Mouse (Mus musculus) kidney, adult 2 months (tissue): ENCODE data around the gene Daam1. TPM values are rescaled to one million over a fixed set of nuclear protein-coding genes. Genes with fewer than 3 reads are reported as not detected.

Source experiments
- DNase-seq: peaks from one replicate; pipeline ENCODE4 v3.0.0; 2021
- H3K27ac ChIP-seq: fragments of 200-500 bp; 2 replicates; pipeline ENCODE4 v1.5.1; 2012; ENCODE audit warnings: low read depth, low read length, control low read depth, inconsistent platforms; ENCODE audit not compliant: insufficient read depth
- H3K27me3 ChIP-seq: fragments of 200-500 bp; replicated peaks from 2 replicates; pipeline ENCODE4 v1.6.1; 2012; ENCODE audit warnings: mild to moderate bottlenecking, moderate library complexity, low read length, inconsistent platforms; ENCODE audit not compliant: control insufficient read depth, insufficient read depth
- H3K36me3 ChIP-seq: fragments of 200-500 bp; 2 replicates; pipeline ENCODE4 v1.6.1; 2012; ENCODE audit warnings: mild to moderate bottlenecking, moderate library complexity, low read length, inconsistent platforms; ENCODE audit not compliant: control insufficient read depth, insufficient read depth
- H3K4me1 ChIP-seq: fragments of 200-500 bp; 2 replicates; pipeline ENCODE4 v1.6.1; 2011; ENCODE audit warnings: low read length; ENCODE audit not compliant: control insufficient read depth, insufficient read depth
- H3K4me3 ChIP-seq: fragments of 200-500 bp; 2 replicates; pipeline ENCODE4 v1.5.1; 2011; ENCODE audit warnings: mild to moderate bottlenecking, low read depth, low read length, control low read depth; ENCODE audit not compliant: insufficient read depth
- CTCF ChIP-seq: fragments of 200-500 bp; conservative IDR thresholded peaks from 2 replicates; pipeline ENCODE4 v1.5.1; 2011; ENCODE audit warnings: low read depth, mild to moderate bottlenecking, control low read depth, low read length, moderate library complexity, mixed read lengths; ENCODE audit not compliant: insufficient read depth, insufficient read length
- POLR2A ChIP-seq: fragments of 200-500 bp; IDR thresholded peaks from one replicate; pipeline ENCODE4 v1.6.1; 2011; ENCODE audit warnings: low read depth, low read length, control low read depth
- WGBS: fragments of 180-500 bp; shearing (Covaris S2); methylation state at CpG from one replicate; pipeline ENCODE4 v1.1.7; 2018; 5-methylcytosine and 5-hydroxymethylcytosine counted together
- polyA plus RNA-seq: library from polyadenylated mRNA; depleted of rRNA; stranded (reverse); fragments of >200 nt; gene quantifications from 2 replicates; pipeline ENCODE4 v1.2.3, GENCODE M21; 2012

Daam1 gene
- polyA plus RNA-seq, 1 experiment: 5.2 TPM

- DNase-seq: no peak
- Histone ChIP-seq H3K4me3 (no peak overlapping the region), H3K27ac (no peak overlapping the region), H3K36me3 (no peaks in the 10 kb centered on the region), H3K27me3 (peaks cover 1% of the 10 kb centered on the region; the same call in 1 of the 2 replicates), H3K4me1 (no peaks in the 10 kb centered on the region)
- no peak for TF ChIP-seq POLR2A
- TF ChIP-seq CTCF: no peak
- WGBS: 52% methylated on average over 7 of the region's 7 CpGs
Observed at GRCm38 (mm10) chr12:71813761-71814160, 17.1 kb upstream of the Daam1 start.

- H3K4me3 ChIP-seq: no peak overlapping the region
- no peak for DNase-seq
- no peaks in the 10 kb centered on the region for H3K27me3 ChIP-seq
- no peak for TF ChIP-seq POLR2A
- TF ChIP-seq CTCF: no peak
- H3K4me1 ChIP-seq: no peaks in the 10 kb centered on the region
- no peaks in the 10 kb centered on the region for H3K36me3 ChIP-seq
- 82% methylated on average over 5 of the region's 5 CpGs for WGBS
- H3K27ac ChIP-seq: no peak overlapping the region
Observed at GRCm38 (mm10) chr12:71820094-71820493, 10.8 kb upstream of the Daam1 start.

GRCm38 (mm10) chr12:71821272-71821671 lies 9.6 kb upstream of the Daam1 start:
- 89% methylated on average over 5 of the region's 5 CpGs for WGBS
- H3K27ac ChIP-seq: no peak overlapping the region
- TF ChIP-seq POLR2A: no peak
- TF ChIP-seq CTCF: no peak

GRCm38 (mm10) chr12:71821743-71822142 lies 9.1 kb upstream of the Daam1 start:
- TF ChIP-seq POLR2A (no peak), CTCF (no peak)
- H3K36me3 ChIP-seq: no peaks in the 10 kb centered on the region
- WGBS: 65% methylated on average over 8 of the region's 8 CpGs
- no peaks in the 10 kb centered on the region for H3K27me3 ChIP-seq
- no peak overlapping the region for H3K4me3 ChIP-seq
- no peak for DNase-seq
- no peak overlapping the region for H3K27ac ChIP-seq
- H3K4me1 ChIP-seq: no peaks in the 10 kb centered on the region

More at GRCm38 (mm10) chr12:71821272-71821671, 9.6 kb upstream of the Daam1 start:
- Histone ChIP-seq H3K36me3 (no peaks in the 10 kb centered on the region), H3K27me3 (no peaks in the 10 kb centered on the region), H3K4me1 (no peaks in the 10 kb centered on the region), H3K4me3 (no peak overlapping the region)
- no peak for DNase-seq

GRCm38 (mm10) chr12:71824927-71825326 lies 6.0 kb upstream of the Daam1 start:
- no peak overlapping the region for H3K27ac ChIP-seq
- H3K4me3 ChIP-seq: no peak overlapping the region
- TF ChIP-seq POLR2A: no peak
- TF ChIP-seq CTCF: no peak
- H3K27me3 ChIP-seq: no peaks in the 10 kb centered on the region
- H3K36me3 ChIP-seq: no peaks in the 10 kb centered on the region
- no peaks in the 10 kb centered on the region for H3K4me1 ChIP-seq
- 82% methylated on average over 6 of the region's 6 CpGs for WGBS
- DNase-seq: no peak

GRCm38 (mm10) chr12:71830139-71830538 lies 739 bp upstream of the Daam1 start:
- Histone ChIP-seq H3K4me1 (peaks cover 14% of the 10 kb centered on the region; the same call in 1 of the 2 replicates), H3K4me3 (peak overlapping the region; percentile 93), H3K27me3 (no peaks in the 10 kb centered on the region), H3K36me3 (no peaks in the 10 kb centered on the region), H3K27ac (peak overlapping the region; percentile 81)
- 17% methylated on average over 10 of the region's 10 CpGs for WGBS
- TF ChIP-seq POLR2A: no peak
- no peak for DNase-seq

GRCm38 (mm10) chr12:71831258-71832087 lies 595 bp downstream of the Daam1 start:
- no peaks in the 10 kb centered on the region for H3K36me3 ChIP-seq
- DNase-seq: no peak
- peak overlapping the region; percentile 62 for H3K4me3 ChIP-seq
- no peak for TF ChIP-seq CTCF
- no peak for TF ChIP-seq POLR2A
- peaks cover 21% of the 10 kb centered on the region; the same call in 1 of the 2 replicates for H3K4me1 ChIP-seq
- under 1% methylated on average over 59 of the region's 59 CpGs for WGBS
- no peaks in the 10 kb centered on the region for H3K27me3 ChIP-seq
- H3K27ac ChIP-seq: peak overlapping the region; percentile 32

GRCm38 (mm10) chr12:71832225-71832624 lies 1.3 kb downstream of the Daam1 start:
- Histone ChIP-seq H3K4me3 (peak overlapping the region; percentile 62), H3K27me3 (no peaks in the 10 kb centered on the region), H3K4me1 (peaks cover 28% of the 10 kb centered on the region), H3K27ac (peak overlapping the region; percentile 32; the same call in 1 of the 2 replicates), H3K36me3 (no peaks in the 10 kb centered on the region)
- DNase-seq: peak; percentile 77
- no peak for TF ChIP-seq CTCF
- TF ChIP-seq POLR2A: no peak
- 2% methylated on average over 12 of the region's 12 CpGs for WGBS
